Mouse (Mus musculus) thymus, postnatal 10 days (tissue): ENCODE data around the gene Mrps36.
"Not testable (repeated sequence)": the region's sequence is repeated elsewhere in the genome, so short reads cannot be mapped to it uniquely, and the experiment has no call there.

Source experiments
- DNase-seq, 2 experiments: peaks; one replicate each; pipeline ENCODE4 v3.0.0; 2021; ENCODE audit warnings: low spot score in 2 of 2

Mrps36 gene

GRCm38 (mm10) chr13:100744036-100744744 lies at the start of gene Mrps36:
Mrps36 (minus strand) TSS chr13:100744659.
- peak; percentile 89 for DNase-seq

GRCm38 (mm10) chr13:100789083-100789482 lies 44.6 kb upstream of the Mrps36 start:
- no peak for DNase-seq

- DNase-seq, result not testable (repeated sequence)
These were observed 43.6 kb upstream of the Mrps36 start for GRCm38 (mm10) chr13:100788057-100788456.

- DNase-seq, result no peak
These were observed 43.0 kb upstream of the Mrps36 start for GRCm38 (mm10) chr13:100787316-100788010.

- DNase-seq, result peak; percentile 88 to 90
These were observed 42.0 kb upstream of the Mrps36 start, which contains the start of gene Ccnb1 for GRCm38 (mm10) chr13:100786414-100786867. Ccnb1 (minus strand) TSS chr13:100786570.

- DNase-seq, result no peak
These were observed 41.5 kb upstream of the Mrps36 start for GRCm38 (mm10) chr13:100785806-100786413.

GRCm38 (mm10) chr13:100777491-100777890 lies 33.0 kb upstream of the Mrps36 start:
- no peak for DNase-seq

GRCm38 (mm10) chr13:100776710-100777109 lies 32.3 kb upstream of the Mrps36 start:
- no peak for DNase-seq

GRCm38 (mm10) chr13:100776056-100776419 lies 31.6 kb upstream of the Mrps36 start:
- DNase-seq, result no peak

- peak; percentile 71 to 75 for DNase-seq
These were observed 31.0 kb upstream of the Mrps36 start, which contains the start of gene Cenph for GRCm38 (mm10) chr13:100775252-100776055. Cenph (minus strand) TSS chr13:100775899.

- no peak for DNase-seq
These were observed 30.2 kb upstream of the Mrps36 start for GRCm38 (mm10) chr13:100774704-100775103.

GRCm38 (mm10) chr13:100755329-100755728 lies 10.9 kb upstream of the Mrps36 start:
- no peak for DNase-seq

- DNase-seq, result no peak
These were observed 9.7 kb upstream of the Mrps36 start for GRCm38 (mm10) chr13:100754186-100754585.

GRCm38 (mm10) chr13:100753011-100753410 lies 8.6 kb upstream of the Mrps36 start:
- DNase-seq, result no peak

- DNase-seq, result no peak
These were observed 8.1 kb upstream of the Mrps36 start for GRCm38 (mm10) chr13:100752529-100752928.

GRCm38 (mm10) chr13:100751402-100751801 lies 6.9 kb upstream of the Mrps36 start:
- no peak for DNase-seq

- DNase-seq, result no peak
These were observed 6.3 kb upstream of the Mrps36 start for GRCm38 (mm10) chr13:100750799-100751198.

- no peak for DNase-seq
These were observed 4.2 kb upstream of the Mrps36 start for GRCm38 (mm10) chr13:100748638-100749037.

- DNase-seq, result no peak
These were observed 1.6 kb upstream of the Mrps36 start for GRCm38 (mm10) chr13:100746090-100746489.

- no peak for DNase-seq
These were observed 968 bp downstream of the Mrps36 start for GRCm38 (mm10) chr13:100743346-100744035.

- DNase-seq, result no peak
These were observed 1.6 kb downstream of the Mrps36 start for GRCm38 (mm10) chr13:100742831-100743230.
